Mouse (Mus musculus) T-helper 2 cell (primary cell): ENCODE results near the gene Dync1h1.

ENCODE experiments used
- in situ Hi-C: fragments of 300-600 bp; cut with MboI, MseI; formaldehyde crosslinking; loops from one replicate; pipeline ENCODE4 v1.15.1; 2025; ENCODE audit warnings: high pct_unique_total_duplicates

Dync1h1 gene

DNA sequence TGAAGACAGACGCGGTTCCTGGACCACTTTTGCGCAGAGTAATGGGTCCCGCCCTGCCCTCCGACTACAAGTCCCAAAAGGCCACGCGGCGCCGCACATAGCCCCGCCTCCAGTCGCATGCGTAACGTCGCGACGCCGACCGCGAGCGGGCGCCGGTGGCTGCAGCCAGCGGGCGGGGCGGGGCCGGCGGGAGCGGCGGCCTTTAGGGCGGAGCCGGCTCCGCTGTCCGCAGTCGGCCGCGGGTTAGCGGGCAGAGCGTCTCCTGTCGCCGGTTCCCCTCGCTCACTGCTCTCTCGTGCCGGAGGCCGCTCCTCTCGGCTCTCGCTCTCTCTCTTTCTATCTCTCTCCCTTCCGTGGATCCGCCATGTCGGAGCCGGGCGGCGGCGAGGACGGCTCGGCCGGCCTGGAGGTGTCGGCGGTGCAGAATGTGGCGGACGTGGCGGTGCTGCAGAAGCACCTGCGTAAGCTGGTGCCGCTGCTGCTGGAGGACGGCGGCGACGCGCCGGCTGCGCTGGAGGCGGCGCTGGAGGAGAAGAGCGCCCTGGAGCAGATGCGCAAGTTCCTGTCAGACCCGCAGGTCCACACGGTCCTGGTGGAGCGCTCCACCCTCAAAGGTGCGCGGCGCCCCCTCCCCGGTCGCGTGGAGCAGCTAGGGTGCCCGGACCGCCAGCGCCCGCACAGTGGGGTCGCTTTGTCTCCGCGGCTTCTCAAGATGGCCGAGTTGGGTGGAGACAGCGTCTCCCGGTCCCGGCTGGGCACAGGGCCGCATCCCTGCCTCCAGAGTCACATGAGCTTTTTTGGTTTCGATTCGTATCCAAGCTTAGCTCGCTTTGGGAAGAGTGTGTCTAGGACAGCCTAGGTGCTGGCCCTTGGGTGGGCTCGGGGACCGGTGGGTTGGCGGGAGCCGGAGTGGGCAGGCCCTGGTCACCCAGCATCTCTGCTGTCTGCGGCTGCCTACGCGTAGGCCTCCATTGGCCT, at the start of gene Dync1h1:
Gene Dync1h1, plus strand, starts transcription at position 212 of the 978 bp plus-strand sequence.
- in situ Hi-C loops: loop anchor here (5.0 kb wide), 1 partner anchor 241 kb away; the partner anchor contains the start of gene Mok

DNA sequence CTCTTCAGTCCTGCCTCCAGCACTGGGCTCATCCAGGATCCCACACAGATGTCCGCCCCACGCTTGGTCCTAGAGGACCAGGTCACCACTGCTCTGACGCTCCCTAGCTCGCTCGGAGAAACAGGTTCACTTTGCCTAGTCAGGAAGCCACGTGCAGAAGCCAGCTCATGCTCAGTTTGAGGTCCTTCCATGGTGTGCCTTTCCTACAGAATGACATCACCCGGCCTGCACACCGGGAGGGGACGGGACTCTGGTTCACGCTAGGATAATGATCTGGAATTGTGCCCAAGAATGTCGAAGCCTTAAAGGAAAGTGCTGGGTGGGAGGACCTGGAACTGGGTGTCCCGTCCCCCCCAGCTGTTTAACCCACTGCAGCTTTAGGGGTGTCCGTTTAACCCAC, 49.1 kb upstream of the Dync1h1 start:
- in situ Hi-C loops: no loop called here

DNA sequence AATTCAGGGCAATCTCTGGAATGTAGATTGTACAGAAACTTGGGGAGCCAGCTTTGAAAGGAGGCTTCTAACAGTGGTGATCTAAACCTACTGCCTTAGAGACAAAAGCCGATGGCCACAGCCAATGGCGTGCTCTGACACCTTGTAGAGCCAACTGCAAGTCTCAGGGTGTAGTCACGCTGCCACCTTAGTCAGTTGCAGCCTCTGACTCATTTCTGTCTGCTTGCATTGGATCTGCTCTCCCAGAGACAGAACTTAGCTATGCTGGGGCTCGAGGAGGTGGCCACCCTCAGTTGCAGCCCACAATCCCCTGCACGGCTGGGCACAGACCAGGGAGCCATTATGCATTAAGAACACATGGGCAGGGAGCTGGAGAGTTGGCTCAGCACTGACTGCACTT, 47.9 kb upstream of the Dync1h1 start:
- in situ Hi-C loops: no loop called here

DNA sequence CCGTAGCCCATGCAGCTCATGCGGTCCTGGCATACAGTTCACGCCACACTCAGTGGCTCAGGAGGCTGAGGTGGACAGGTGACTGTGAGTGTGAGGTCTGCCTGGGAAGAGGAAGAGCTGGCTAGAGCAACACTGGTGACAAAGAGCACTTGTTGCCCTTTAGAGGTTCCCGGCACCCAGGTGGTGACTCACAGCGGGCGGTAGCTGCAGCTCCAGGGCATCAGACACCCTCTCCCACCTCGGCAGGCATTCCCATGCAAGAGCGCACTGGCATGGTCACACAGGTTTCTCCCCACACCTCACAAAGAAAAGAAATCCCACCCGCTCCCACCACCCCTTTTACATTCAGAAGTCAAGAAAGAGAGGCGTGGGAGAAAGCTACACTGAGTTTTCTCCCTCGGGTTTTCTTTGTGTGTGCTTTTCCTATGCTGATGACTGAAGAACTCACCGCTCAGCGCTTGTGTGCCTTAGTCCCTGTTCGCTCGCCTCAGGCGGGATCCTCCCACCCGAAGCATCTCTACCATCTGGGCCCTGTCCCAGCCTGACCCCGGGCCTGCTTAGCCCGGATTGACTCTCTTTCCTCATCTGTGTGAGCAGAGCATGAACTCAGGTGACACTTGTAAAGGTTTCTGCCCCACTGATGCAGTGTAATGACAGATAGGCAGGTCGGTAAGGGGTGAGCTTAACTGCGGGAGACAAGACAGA, 45.6 kb upstream of the Dync1h1 start:
- in situ Hi-C loops: no loop called here

DNA sequence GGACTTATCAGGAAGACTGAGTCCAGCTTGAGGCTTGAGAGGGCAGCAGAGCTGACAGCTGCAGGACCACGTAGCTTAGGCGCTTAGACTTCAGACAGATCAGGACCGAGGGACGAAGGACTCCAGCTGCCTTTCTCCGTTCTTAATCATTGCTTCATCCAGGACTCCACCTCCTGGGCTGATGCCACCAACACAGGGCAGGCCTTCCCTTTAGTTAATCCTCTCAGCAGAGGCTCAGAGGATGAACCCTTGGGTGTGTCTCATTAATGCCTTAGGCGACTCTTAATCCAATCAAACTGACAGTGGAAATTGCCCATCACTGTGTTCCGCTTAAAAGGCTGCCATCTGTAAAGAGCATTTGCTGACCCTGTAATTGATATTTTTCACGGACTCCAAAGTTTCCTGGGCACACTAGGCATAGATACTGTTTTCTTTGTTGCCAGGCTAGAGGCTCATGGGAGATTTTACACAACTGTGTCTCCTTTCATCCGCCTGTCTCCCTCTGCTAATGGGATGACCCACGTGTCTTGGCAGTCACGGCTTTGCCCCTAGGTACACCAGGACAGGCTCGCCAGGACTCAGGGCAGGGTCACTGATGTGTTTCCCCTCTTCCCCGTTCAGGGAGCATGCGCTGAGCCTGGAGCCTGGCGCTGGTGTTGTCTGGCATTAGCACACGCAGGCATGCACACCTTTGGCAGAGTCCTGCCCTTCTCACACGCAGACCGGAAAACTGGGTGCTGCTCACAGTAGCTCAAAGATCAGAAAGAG, 44.2 kb upstream of the Dync1h1 start:
- in situ Hi-C loops: no loop called here

DNA sequence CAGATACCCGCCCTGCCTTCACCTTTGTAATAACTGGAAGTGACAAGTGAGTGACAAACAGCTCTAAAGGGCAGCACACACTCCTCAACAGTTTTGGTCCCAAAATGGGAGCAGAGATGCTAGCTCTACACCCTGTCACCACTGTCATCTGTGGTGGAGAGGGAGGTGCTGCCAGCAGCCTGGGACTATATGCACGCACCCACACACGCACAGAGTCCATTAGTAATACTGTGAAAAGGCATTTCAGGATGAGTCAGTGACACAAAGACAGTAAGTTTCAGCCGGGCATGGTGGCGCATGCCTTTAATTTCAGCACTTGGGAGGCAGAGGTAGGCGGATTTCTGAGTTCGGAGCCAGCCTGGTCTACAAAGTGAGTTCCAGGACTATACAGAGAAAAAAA, 43.1 kb upstream of the Dync1h1 start:
- in situ Hi-C loops: no loop called here

DNA sequence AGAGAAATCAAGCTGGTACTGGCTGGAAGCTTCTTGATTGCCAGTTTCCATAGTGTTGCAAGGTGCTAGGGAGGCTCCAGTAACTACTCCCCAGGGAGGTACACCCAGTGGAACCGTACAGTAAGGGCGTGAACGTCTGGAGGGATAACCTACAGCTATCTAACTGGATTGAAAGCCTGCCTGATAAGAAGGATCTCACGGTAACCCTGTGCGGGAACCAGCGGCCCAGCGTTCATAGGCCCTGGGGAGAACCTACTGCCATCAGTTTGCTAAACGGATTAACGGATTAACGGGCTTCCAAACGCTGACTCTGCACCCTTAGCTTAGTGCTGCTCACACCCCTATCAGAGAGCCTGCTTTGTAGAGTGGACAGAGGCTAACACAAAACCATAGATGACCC, 37.9 kb upstream of the Dync1h1 start:
- in situ Hi-C loops: no loop called here

DNA sequence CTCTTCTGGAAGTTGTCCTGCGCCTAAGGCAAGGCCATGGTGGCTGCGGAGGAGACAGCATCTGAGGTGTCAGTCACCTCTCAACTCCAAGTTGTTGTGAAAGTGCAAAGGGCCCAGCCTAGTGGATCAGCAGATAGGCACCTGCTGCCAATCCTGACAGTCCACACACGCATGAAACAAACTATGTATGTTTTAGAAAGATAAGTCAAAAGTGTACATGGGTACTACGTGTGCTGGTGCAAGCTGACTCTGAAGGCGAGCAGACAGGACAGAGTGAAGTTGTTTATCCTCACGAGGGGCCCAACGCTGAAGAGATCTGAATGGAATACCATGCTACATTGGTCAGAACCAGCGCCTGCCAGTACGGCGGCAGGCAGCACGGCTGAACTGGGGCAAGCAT, 36.4 kb upstream of the Dync1h1 start:
- in situ Hi-C loops: no loop called here

DNA sequence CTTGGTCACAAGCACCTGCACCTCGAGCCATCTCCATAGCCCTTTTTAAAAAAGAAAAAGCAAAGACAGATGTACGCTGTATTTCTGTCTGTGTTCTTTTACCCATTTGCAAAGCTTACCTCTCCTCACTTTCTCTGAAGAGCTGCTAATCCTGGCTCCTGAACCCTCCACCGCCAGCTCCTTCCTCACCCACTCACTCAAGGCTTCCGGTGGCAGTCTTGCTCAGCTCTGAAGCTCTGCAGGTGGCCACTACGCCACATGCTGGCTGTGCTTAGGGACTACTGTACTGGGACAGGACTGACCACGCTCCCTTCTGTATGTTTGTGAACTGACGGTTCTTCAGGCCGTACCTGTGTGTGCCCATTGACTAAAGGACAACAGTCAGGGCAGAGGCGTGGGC, 34.9 kb upstream of the Dync1h1 start:
- in situ Hi-C loops: no loop called here

DNA sequence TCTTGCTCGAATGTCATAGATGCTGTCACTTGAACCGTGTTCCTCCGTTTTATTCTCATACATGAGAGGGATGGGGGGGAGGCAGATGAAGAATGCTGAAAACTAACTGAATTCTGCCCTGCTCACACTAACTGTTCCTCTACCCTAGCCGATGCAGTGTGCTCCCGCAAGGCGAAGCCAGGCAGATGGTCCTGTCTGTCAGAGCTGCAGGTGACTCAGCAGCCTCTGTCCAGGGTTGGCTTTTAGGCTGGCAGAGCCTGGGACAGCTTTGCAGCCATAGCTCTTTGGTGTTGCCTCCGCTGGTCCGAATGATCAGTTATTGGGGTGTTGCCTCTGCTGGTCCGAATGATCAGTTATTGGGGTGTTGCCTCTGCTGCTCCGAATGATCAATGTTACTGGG, 30.2 kb upstream of the Dync1h1 start:
- in situ Hi-C loops: loop anchor here (5.0 kb wide), 1 partner anchor 44 kb away; no protein-coding TSS in a partner anchor

DNA sequence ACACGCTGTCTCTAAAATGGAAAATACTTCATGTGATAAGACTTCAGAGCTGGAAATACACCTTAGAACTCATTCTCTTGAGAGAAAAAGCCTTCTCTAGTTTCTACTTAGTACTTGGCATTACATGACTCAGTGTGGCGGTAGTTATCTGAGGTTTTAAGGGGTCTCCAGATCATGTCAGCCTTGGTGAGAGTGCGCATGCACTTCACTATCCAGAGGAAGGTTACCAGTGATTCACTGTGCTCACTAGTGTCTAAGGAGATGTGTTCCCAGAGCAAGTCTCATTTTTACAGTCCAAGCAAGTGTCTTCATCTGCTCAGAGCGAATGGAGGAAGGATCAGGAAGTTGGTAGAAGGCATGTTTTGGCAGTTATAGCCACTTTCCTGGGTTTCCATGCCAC, 28.9 kb upstream of the Dync1h1 start:
- in situ Hi-C loops: loop anchor here (5.0 kb wide), 1 partner anchor 45 kb away; no protein-coding TSS in a partner anchor

DNA sequence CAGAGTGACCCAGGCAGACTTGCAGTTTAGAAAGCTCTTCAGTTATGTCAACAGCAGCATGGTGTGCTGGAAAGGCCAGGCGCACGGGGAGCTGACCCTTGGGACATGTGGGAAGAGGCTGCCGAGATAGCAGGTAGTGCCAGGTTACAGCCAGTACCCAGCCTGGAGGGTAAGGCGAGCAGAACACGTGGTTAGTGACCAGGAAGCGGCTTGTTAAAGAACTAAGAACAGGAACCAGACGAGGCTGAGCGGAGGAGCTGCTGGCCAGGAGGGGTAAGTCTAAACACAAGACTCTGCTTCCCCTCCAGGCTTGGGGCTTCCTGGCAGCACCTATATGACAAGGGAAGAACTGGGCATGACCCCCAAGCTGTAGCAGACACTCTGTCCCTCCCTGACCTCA, 27.6 kb upstream of the Dync1h1 start:
- in situ Hi-C loops: loop anchor here (5.0 kb wide), 1 partner anchor 46 kb away; no protein-coding TSS in a partner anchor

DNA sequence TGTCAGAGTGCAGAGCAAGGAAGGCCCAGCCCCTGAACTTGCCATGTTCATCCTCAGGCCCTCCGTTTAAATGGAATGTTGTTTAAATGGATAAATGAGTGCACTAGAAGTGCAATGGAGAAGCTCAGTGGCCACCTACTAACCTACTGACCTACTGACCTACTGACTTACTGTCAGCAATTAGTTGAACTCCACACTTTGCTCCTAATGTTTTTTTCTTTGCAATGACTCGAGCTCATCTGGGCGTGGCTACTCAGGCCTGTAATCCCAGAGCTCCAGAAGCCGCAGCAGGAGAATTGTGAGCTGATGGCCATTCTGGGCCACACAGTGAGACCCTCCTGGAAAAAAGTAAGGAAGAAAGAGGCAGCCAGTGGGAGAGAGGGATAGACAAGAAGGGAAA, 25.3 kb upstream of the Dync1h1 start:
- in situ Hi-C loops: no loop called here

DNA sequence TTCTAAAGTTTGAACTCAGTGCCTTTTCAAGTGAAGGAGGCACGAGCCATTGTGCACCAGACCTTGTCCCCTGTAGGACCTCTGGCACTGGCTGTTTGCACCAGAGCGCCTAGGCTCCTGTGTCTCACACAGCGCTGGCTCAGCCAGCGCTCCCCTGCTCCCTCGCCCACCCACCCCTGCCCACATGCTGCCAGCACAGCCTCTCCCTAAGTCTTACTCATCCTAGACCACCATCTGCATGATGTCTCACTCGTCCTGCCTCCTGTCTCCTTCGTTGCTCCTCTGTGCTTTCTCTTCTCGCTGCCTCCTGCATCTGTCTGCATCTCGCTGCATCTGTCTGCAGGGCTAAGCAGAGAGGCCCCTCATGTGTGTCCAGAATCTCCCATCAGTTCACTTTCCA, 22.9 kb upstream of the Dync1h1 start:
- in situ Hi-C loops: no loop called here

DNA sequence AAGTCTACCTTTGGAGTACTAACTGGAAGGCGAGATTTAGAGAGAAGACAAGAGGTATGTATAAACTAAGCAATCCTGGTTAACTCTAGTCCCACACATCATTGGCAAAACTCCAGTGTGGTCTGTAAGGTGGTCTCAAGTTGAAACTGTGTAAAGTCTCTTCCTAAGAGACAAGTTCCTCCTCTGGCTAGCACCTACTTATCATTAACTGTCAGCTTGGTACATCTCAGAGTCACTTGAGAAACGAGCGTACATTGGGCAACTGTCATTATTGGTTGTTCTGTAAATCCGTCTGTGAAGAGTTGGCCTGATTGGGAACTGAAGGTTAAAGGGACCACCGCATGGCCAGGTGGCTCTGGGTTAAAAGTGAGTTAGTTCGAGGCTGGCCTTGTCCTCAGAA, 12.6 kb upstream of the Dync1h1 start:
- in situ Hi-C loops: no loop called here

DNA sequence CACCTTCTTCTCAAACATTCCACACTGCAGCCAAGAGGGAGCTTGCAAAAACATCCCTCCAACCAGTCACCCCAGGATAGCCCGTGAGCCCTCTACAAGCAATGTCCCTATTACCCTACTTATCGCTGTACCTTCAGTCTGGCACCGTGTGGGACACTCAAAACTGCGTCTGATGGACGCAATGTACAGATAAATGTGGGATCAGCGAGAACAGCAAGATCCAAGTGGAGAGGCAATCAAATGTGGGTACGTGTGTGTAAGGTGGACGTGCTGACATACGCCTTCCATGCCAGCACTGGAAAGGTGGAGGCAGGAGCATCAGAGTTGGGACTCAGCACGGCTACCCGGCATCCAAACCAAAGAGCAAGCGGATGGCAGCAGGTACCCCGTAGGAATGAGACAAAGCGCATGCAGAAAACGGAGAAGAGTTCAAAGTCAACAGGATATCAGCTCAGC, 10.4 kb upstream of the Dync1h1 start:
- in situ Hi-C loops: loop anchor here (5.0 kb wide), 1 partner anchor 109 kb away; no protein-coding TSS in a partner anchor

DNA sequence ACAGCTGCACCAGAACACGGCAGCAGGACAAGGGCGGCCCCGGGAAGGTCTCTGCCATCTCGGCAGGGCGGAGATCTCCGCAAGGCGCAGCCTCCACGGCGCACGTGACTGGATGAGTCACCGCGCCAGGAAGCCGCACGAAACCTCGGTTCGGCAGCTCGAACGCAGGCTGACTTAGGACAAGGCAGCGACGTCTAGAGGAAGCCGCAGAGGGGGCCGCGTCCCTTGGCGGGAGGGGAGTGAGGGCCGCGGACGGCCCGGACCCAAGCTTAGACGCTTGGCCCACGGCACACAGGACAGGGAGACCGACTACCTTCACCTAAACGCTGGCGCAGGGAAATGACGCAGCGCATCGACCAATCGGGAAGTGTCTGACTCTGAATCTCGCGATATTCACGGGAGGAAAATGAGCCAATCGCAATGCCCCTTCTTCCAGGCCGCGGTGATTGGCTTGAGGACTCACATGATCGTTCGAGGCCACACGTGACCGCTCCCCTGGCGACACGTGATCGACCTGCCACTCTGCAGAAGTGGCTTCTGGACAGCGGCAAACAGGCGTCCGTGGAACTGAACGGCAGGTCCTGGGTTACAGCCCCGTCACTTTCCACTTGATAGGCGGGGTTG, 9.9 kb upstream of the Dync1h1 start:
- in situ Hi-C loops: loop anchor here (5.0 kb wide), 1 partner anchor 109 kb away; no protein-coding TSS in a partner anchor

DNA sequence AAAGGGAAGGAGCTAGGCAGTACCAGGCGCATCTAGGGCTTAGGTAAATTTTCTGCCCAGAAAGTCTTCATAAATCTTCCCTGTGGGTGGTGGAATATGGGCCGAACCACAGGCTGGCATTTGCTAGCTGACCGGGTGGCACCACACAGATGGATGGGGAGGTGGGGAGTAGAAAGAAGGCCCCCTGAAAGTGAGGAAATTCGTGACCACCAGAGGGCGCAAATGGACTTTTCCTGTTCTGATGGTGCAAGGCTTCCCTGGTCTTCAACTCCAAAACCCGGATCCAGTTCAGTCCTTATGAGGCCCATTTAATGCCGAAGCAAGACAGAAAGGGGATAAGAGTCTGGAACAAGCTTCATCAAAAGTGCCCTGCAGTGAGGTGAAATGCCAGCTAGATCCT, 2.7 kb upstream of the Dync1h1 start:
- in situ Hi-C loops: loop anchor here (5.0 kb wide), 1 partner anchor 439 kb away; the partner anchor contains the start of gene Rcor1

DNA sequence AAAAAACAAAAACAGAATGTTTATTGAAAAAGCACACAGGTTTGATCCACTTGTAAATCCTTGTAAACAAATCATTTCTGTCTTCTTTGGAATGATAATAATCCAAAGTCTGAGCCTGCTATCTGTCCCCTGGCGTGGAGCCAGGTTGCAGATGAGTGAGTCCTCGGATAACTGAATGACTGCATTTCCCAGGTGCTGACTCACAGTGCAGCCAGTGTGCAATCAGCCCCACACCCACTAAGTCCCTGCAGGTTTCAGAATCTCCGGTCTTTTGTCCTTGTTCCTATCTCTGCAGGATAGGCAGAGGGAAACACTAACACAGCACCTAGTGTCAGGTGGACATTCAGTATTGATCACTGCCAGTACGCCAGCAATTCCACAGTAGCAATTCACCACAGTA, 1.5 kb upstream of the Dync1h1 start:
- in situ Hi-C loops: loop anchor here (5.0 kb wide), 2 partner anchors 243 to 438 kb away; partner anchors contain the start of genes Mok and Rcor1

DNA sequence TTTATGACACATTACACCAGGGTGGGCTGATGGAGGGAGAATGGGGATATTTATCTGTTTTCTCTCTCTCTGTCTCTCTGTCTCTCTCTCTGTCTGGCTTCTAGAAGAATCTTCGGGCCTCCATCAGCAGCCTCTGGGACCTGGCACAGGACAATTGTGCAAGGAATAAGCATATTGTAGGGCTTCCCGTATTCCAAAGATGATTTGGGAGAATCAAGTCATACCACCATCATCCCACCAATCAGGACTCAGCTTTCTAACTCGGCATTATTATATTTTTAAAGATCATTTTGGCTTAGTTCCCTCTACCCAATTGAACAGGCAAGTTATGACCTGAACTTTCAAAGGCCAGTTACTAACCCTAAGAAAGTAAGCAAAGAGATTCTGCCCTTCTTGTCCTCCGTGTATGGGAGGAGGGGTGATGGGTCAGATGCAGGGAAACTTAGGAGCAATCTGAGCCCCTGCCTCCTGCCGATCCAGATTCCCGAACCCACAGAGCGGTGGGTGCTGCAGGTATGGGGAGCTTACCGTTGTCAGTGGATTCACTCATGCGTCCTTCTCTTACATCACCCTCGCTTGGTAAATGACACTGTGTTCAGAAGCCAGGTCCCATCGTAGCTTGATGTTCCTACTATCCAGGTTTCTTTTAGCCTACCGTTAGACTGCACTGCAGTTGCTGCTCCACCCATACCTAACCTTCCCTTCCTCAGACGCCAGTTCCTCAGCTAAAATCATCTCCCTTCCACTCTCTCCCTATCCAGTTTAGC, 844 bp upstream of the Dync1h1 start:
- in situ Hi-C loops: loop anchor here (5.0 kb wide), 1 partner anchor 242 kb away; the partner anchor contains the start of gene Mok
